Mouse (Mus musculus): ENCODE measurements around the gene Gas1.

DNA sequence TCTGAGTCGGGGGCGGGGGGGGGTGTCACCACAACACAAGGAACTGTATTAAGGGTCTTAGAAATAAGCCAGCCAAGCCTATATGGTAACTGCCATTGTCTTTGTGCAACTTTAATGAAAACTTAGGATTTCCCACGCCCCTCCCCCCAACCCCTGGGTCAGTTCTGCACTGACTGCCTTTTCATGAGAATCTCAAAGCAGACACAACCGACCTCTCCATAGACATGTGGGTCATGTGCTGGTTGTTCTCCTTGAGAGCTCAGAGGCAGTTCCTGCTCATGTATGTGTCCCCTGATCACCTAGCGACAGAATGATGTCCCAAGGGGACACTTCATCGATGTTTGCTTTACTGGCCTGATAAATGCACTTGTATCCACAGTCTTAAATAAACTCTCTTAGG, 27.6 kb upstream of the Gas1 start:
- TF ChIP-seq CTCF (IDR thresholded peaks at IDR 0.05; ENCODE audit: insufficient read depth, low read length) (no peak), POLR2A (IDR thresholded peaks at IDR 0.05; ENCODE audit: borderline replicate concordance, extremely low read depth, low read depth, low read length) (no peak)
